Mouse (Mus musculus): ENCODE data around the gene Topors.
"Not testable (repeated sequence)": the region's sequence is repeated elsewhere in the genome, so short reads cannot be mapped to it uniquely, and the experiment has no call there.

The Topors gene

DNA sequence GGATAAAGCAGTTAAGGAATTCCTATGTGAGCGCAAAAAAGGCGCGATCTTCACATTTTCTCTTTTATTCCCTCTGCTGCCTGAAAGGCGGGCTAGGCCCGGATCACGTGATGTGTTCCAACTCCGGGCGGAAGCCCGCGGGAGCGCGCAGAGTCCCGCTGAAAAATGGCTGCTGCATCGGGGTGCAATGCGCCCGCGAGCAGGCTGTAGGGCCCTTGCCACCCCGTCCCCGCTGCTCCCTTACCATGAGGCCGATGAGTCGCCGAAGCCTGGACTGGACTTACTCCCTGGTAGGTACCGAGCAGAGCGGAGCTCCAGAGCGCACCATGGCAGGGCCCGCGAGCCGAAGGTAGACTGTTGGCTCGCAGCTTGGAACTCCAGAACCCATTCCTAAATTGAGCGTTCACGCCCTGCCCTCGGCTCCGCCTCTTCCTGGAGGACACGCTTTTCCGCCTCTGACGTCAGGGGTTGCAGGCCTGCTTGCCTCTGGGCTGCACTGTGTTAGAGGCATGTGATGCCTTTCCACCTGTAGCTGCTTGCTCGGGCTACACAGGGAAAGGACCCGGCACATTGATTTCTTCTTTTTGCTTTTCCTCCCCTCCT, at the start of gene Topors, which contains the start of gene Smim27:
Gene Topors (minus strand): TSS at position 421 of the 603 bp plus-strand sequence.
Gene Smim27 (plus strand): TSS at position 150 of the 603 bp plus-strand sequence.
- DNase-seq = peak; percentile 95

DNA sequence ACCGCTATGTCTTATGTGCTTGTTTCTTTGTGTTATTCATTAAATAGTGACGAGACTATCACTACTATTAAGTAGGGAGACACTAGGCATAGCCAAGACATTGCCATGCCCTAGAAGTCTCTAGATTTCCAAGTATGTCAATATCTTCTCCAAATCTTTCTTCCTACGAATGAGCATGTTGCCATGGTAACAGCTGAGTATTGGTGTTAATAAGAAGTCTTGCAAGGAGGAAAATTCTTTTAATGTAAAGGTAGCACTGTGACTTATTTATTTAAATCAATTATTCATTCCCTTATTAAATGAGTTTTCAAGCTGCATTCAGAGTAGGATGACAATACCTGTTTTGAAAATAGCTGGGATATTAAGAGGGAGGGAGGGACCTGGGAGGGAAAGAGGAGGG, 47.8 kb upstream of the Topors start:
- DNase-seq = no peak

DNA sequence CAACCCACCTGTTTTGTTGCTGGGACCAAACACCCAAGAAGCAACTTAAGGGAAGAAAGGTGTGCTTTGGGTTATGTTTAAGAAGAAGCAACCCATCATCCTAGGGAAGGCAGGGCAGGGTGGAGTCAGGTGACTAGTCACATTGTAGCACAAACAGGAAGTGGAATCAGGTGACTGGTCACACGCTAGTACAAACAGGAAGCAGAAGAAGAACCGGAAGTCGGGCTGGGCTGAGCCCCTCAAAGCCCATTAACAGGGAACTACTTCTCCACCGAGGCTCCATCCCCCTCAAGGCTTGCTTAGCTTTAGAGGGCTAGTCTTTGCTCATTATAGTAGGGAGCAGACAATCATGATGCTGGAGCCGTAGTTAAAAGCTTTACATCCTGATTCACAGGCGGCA, 43.4 kb upstream of the Topors start:
- DNase-seq = no peak

DNA sequence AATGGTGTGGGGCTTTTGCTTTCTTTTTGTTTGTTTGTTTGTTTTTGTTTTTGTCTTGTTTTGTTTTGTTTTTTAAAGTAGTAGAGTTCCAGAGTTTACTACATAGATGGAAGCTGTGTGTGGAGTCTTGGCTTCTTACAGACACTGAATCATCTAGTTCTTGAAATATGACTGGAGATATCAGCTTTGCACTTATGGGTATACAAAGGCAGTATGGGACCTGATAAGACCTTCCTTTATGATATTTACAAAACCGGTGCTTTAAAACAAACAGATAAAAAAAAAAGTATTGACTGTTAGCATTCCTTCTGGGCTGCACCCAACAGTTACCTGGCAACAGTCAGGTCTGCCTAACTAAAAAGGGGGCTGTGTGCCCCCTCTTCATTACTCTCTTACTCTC, 42.6 kb upstream of the Topors start:
- no peak for DNase-seq

DNA sequence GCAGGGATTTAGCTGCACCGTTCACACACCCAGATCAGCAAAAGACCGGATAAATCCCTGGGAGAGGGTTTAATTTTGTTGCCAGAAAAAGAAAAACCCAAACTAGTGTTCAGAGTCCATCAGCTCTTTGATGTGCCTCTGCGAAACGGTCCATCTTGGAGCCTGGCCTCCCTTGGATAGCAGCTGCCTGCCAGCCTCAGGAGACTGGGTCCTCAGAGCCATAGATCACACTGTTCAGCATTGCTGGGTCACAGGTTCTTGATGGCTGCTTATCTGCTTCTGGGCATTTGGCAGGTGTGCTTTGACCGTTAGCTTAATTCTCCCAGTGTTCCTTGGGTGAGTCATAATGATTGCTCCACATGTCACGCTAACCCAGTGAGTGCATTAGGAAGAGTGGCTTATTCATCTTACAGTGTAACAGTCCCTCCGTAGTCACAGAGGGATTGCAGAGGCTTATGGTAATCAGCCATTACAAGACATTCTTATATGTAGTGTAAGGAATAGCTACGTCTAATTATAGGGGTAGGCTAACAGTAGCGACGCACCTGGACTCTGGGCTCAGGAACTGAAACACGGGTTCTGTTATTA, 41.2 kb upstream of the Topors start:
- DNase-seq = no peak

DNA sequence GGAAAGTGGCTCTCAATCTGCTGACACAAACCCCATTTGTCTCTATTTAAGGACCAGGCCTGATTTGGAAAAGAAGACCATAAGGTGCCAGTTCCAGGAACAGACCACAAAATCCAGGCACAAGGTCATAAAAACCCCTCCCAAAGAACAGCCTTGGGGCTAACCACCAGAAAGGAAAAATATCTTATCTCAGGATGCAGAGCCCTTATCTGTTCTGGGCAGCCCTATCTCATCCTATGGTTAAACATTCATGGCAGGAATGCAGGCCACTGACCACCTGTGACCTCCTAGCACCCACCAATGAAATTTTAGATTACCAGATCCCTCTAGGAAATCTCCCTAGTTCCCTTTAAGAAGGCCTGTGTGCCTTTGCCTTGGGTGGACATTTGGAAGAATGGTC, 40.0 kb upstream of the Topors start:
- no peak for DNase-seq

DNA sequence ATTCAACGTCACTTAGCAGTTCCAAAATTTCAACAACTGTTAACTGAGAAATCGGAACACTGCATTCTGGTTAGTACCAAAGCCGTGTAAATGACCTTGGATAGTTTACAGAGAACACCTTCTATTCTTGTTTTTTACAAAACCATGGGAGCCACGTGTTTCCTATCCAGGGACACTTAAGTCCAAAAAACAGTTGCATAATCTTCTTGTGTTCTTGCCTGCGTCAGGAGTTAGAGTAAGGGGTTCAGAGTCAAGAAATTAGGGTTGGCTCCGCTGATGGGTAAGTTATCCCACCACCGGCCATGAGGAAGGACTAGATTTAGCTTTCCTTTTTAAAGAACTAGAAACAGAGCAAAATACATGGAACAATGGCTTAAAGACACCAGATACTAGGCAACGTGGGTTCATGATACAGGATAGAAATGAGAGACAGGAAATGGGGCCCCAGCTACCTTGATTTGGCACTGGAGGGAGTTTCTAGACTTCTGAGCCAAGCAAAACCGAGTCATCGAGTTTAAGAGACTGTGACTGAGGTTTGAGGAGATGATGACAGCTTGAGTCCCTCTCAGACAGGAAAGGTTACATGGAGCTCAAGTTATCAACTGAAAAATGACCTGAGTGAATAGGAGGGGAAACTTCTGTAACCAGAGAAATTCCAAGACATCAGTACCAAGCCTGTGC, 32.9 kb upstream of the Topors start:
- DNase-seq = no peak

DNA sequence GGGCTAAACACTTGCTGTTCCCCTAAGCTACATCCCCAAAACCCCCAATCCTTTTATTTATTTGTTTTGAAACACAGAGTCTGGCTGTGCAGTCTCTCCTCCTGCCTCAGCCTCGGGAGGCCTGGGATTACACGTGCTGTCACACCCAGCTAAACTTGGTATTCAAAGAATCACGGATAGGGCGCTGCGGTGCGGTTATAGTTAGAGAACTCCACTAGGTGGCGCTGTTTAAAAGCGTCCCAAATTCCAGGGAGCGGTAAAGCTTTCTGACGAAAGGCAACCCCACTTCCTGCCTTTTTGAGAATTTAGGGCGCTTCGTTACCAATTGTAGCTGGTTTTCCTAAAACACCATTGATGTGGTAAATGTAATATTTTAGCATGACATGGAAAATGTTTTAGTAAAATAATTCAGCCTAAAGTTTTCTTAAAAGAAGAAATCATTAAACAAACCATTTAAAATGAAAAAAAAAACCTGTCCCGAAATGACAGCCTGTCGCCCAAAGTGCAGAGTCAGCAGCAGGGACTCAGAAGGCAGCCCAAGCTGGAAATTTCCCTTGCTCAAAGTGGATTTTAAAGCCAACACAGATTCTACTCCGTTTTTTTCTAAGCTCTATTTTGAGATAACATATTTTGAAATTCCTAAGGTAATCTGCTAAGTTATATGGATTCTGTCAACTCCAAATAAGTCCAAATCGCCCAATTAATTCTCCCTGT, 31.6 kb upstream of the Topors start:
- peak; percentile 76 for DNase-seq

DNA sequence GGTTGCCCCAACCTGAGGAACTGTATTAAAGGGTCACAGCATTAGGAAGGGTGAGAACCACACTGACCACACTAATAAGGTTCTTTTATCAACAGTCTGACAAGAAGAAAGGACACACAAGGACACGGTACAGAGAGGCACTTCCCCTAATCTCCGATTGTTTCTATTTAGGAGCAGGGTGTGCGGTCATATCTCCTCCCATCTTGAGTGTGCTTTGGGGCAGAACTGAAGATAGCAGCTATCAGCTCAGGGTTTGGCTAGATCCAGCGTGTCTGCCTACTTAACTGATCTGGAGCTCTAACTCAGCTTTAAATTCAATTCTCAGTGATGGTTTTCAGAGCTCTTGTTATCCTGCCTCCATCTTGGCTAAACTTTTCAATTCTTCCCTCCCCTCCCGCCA, 29.5 kb upstream of the Topors start:
- DNase-seq = no peak

DNA sequence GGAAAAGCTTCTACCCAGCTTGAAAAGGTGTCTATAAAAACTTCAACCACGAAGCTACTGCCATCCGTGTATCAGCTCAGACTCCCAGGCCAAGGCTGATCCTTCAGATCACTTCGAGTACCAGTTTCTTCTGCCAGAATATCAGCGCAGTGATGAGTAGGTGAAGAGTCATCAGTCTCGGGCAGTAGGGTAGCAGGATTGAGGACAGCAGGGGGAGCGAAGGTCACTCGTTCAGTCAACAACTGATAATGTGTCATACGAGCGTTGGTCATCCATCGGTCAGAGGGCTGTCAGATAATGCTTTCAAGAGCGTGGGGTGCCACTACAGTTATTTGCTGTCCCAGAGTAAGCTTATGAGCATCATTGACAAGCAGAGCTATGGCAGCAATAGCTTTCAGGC, 21.9 kb upstream of the Topors start:
- not testable (repeated sequence) for DNase-seq

DNA sequence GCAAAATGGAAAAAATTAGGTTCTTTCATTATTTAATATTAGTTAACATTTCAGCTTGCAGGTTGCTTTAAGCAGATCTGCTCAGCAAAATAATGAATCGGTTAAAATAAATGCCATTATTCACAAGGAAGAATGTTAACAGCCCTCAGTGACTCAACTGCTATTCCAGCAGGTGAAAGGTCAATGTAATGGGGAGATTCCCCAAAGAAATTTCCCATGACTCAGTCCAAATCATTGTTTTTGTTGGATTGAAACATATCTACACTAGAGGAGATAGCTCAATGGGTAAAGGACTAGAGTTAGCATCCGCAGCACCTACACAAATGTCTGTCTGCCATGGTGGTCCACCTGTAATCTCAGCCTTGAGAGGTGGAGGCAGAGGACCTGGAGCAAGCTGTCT, 19.4 kb upstream of the Topors start:
- no peak for DNase-seq

DNA sequence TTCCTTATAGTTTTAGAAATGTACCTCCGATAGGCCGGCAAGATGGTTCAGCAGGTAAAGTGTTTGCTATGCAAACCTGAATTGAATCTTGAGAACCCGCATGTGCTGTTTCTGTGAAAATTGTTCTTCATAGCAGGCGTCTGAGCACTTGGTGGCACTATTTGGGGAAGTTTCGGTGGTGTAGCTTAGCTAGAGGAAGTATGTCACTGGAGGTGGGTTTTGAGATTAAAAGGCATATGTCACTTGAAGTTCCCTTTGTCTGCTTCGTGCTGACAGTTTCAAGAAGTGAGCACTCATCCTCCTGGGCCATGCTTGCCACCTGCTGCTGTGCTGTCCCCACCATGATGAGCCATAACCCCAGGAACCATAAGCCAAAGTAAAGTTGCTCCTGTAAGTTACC, 17.8 kb upstream of the Topors start:
- DNase-seq = no peak

DNA sequence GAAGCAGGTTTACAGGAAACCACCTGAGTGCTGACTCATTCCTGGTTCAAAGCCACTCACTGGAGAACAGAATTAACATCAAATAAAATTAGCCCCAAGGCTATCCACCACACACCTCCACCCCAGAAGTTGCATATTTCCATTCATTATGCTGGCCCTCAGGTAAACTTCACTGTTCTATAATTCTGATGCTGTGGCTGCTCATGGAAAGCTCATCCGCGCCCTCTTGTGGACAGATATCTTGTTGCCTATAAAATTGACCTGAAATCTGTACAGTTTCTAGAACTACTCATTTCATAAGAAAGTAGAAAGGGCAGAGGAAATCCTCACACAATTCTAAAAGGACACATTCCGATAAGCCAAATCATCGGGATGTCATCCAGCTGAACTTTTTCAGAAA, 15.9 kb upstream of the Topors start:
- peak; percentile 70 for DNase-seq

DNA sequence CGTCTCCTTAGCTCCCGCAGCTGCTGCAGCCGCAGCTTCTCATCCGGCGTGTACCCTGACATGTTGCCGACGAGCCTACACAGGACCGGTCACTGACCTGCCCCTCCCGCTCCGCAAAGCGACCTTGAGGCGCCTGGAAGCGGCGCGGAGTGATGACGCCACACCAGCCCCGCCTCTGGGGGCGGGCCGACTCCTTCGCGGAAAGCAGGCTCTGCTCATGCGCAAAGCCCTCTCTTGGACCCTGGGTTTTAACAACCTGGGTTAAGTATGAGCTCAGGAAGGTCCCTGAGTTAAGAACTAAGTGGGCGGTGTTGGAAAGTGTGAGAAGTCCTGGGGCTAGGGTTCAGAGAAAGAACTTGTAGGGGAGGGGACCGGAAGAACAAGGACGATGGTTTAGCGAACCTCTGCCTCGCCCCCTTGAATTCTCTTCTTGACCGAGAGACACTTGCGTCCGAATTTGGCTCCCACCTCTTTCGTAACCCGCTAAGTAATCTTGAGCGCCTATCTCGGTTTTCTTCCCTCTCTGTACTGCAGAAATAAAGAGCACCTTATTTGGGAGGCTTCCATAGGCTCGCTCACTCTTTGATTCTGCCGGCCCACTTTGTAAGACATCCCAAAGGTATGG, 9.7 kb upstream of the Topors start, which contains the start of gene Ndufb6:
Gene Ndufb6 (minus strand): TSS at position 146 of the 625 bp plus-strand sequence.
- peak; percentile 94 for DNase-seq

DNA sequence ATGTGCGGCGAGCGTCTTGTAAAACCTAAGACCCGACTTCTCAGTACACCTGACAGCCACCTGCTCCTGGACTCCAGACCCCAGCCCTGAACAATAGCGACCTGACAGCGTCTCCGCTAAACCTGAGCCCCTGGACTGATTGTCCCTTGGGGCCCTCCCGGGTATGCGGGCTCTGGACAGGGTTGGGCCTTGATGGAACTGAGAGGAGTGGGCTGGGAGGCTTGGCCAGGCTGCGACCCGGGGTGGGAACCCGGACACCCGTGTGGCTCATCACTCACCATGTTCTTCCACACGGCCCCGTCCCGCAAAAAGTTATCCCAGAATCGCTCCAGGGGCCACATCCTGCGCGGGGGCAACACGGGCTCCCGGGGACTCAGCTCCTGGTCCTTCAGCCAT, 9.2 kb upstream of the Topors start:
- no peak for DNase-seq

DNA sequence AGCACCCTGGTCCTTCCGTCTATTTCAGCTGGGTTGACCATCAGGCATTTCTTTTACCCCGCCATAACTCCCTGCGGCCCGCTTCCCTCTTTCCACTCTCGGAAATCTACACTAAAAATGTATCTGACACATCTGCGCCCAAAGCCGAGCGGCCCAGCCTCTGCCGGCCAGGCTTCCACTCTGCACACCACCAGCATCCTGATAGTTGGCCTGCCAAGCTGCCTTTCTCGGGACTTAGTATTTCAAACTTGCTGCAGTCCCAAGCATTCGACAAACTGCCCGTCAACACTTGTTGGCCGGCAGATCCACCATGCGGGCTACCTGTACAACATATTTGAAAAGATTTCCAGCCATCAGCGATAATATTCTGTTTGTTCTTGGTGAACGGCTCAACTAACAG, 815 bp downstream of the Topors start:
- DNase-seq = no peak

DNA sequence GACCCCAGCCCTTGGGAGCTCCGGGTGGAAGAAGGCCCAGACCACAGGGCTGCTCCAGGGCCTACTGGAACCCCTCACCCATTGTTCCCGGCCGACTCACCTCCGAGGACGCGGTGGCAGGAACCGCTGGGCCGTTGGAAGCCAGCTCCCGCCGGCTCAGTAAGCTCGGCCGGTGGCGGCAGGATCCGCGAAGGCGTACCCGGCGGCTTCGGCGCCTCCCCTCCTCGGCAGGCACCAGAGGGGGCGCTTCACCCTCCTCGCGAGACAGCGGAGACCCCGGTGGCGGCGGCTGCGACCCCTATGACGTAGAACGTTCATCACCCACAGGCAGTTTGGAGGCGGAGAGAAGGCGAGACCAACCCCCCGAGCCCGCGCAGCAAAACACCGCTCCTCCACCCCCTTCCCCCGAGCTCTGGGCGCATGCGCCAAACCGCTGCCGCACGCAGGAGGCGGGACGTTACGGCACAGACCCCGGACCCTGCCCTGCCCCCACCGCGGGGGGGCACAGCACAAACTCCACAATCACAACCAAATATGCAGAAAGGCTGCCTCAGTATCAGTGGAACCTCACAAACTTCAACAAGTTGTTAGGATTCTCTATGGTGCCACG, 1.3 kb downstream of the Topors start:
- peak; percentile 82 for DNase-seq

DNA sequence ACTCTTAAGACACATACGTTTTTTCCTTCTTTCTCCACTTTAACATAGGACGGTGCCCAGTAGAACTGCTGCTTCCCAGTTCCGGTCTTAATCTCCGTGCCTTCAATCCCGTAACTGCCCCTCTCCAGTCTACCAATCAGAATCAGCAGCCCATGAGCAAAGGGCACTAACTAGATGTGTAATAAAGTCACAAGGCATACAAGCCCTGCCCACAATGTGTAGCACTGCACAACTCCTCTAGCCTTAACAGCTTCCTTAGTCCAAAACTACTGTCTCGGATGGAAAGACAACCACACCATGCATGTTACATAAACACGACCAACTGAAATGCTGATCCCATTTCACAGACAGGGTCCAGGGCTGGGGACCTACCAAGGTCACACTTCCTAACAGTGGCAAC, 2.0 kb downstream of the Topors start:
- no peak for DNase-seq

DNA sequence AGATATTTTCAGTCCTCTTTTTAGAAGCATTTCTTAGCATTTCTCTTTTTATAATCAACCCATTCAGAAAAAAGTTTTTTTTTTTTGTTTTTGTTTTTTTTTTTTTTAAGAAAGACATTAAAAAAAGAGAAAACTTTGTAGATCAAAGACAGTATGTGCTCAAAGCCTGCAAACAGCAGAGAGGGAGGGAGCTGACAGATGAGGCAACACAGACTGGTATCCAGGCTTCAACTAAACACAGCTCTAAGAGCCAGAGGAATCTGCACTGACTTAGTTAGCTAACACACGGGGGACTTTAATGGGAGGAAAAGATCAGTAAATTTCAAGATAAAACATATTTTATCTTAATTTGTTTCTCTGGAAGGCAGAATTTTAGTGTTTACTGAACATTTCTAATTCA, 5.3 kb downstream of the Topors start:
- DNase-seq = no peak

DNA sequence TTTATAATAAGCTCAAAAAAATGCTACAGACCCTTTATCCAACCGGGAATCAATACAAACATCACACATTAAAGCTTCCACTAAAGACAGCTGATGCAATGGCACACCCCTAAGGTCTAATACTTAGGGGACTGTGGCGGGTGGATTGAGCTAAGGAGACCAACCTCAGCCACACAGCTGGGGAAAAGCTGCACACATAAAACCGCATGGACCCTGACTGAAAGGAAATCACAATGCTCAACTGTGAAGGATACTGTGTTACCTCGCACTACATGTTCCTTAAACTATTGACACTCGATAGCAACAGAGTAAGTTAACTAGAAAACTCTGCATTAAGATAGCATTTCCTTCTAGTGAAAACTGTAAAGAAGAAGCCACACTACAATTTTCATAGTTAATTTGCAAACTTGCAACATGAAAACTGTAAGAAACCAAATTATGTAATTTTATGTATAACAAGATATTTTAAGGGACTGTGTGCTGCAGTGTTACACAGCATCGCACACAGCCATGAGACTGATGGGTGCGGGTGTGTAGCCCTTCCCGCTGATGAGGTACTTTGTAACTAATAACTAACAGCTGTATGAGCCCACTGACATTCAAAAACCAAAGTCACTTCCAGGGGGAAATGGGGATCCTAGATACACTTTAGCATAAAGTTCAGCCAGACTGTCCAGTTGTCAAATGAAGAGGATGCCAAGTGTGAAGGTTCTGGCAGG, 15.1 kb downstream of the Topors start:
- no peak for DNase-seq

DNA sequence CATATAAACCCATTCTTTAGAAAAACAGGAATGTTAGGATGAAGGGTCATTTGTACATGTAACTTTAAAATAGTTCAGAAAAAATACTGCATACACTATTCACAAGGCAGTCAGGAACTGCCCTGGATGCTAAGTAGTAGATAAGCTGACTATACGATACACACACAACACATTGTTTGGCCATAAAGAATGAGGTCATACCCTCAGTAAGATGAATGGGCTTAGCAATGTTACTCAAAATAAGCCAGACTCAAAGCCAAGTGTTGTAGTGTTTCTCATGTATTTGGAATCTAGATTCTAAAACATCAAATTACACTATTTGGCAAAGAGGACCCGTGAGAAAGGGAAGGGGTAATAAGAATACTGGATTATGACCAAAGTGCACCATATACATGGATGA, 15.9 kb downstream of the Topors start:
- no peak for DNase-seq

DNA sequence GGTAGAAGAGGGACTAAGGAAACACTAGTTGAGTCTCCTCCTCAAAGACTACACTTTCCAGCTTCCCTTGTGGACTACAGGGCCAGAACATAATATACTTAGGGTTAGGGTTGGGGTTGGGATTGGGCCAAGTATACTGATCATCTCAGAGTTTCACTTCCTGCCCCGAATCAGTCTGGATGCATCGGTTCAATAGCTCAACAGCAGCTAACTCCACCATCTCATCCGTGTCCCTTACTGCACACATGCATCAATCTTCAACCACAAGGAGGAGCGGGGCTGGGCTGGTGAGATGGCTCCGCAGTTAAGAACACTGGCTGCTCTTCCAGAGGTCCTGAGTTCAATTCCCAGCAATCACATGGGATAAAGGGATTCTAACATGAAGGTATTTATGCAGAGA, 18.7 kb downstream of the Topors start:
- no peak for DNase-seq
